Mouse (Mus musculus) retina, postnatal 7 days (tissue): ENCODE results near the gene Kank1.

Experiments
- DNase-seq: peaks from one replicate; pipeline ENCODE4 v3.0.0-alpha.2; 2012; ENCODE audit warnings: low read depth, low spot score

The Kank1 gene

GRCm38 (mm10) chr19:25236596-25237491 lies at the start of gene Kank1:
Kank1 (plus strand) TSS chr19:25236975.
- DNase-seq = peak; percentile 55

GRCm38 (mm10) chr19:25187681-25188080 lies 49.1 kb upstream of the Kank1 start:
- no peak for DNase-seq

GRCm38 (mm10) chr19:25193751-25194150 lies 43.0 kb upstream of the Kank1 start:
- DNase-seq = no peak

GRCm38 (mm10) chr19:25200081-25200860 lies 36.5 kb upstream of the Kank1 start:
- DNase-seq = no peak

GRCm38 (mm10) chr19:25203077-25203476 lies 33.7 kb upstream of the Kank1 start:
- DNase-seq = no peak

- no peak for DNase-seq
Observed at GRCm38 (mm10) chr19:25206969-25207368, 29.8 kb upstream of the Kank1 start.

GRCm38 (mm10) chr19:25207731-25208361 lies 28.9 kb upstream of the Kank1 start:
- no peak for DNase-seq

- DNase-seq = no peak
Observed at GRCm38 (mm10) chr19:25208596-25209110, 28.1 kb upstream of the Kank1 start.

GRCm38 (mm10) chr19:25220611-25221010 lies 16.2 kb upstream of the Kank1 start:
- no peak for DNase-seq

- no peak for DNase-seq
Observed at GRCm38 (mm10) chr19:25221964-25222640, 14.7 kb upstream of the Kank1 start.

GRCm38 (mm10) chr19:25230058-25230974 lies 6.5 kb upstream of the Kank1 start:
- DNase-seq = no peak

- no peak for DNase-seq
Observed at GRCm38 (mm10) chr19:25230975-25231334, 5.8 kb upstream of the Kank1 start.

- DNase-seq = no peak
Observed at GRCm38 (mm10) chr19:25232032-25232431, 4.7 kb upstream of the Kank1 start.

- peak; percentile 17 for DNase-seq
Observed at GRCm38 (mm10) chr19:25237492-25238040, 791 bp downstream of the Kank1 start.

GRCm38 (mm10) chr19:25238121-25238520 lies 1.3 kb downstream of the Kank1 start:
- DNase-seq = no peak

GRCm38 (mm10) chr19:25243566-25243965 lies 6.8 kb downstream of the Kank1 start:
- DNase-seq = no peak

GRCm38 (mm10) chr19:25246062-25246461 lies 9.3 kb downstream of the Kank1 start:
- no peak for DNase-seq

- no peak for DNase-seq
Observed at GRCm38 (mm10) chr19:25247858-25248552, 11.2 kb downstream of the Kank1 start.

- no peak for DNase-seq
Observed at GRCm38 (mm10) chr19:25249230-25249629, 12.5 kb downstream of the Kank1 start.
